Mouse (Mus musculus): Measurements from ENCODE around the gene Trappc5.

GRCm38 (mm10) chr8:3626971-3627370 is 49.1 kb upstream of the Trappc5 start:
- TF ChIP-seq CTCF (IDR thresholded peaks at IDR 0.05; ENCODE audit: low read depth, low read length), result no peak
- no peak for TF ChIP-seq GATA1 (IDR thresholded peaks at IDR 0.05; ENCODE audit: borderline replicate concordance, low read length)
- TF ChIP-seq TAL1 (conservative IDR thresholded peaks at IDR 0.05; ENCODE audit: low read depth, low read length), result no peak

Data from G1E (cell line).